Mouse (Mus musculus) Muller cell, postnatal 12 days (primary cell): ENCODE measurements around the gene Nup188.

Experiments used
- DNase-seq: peaks from one replicate; pipeline ENCODE4 v3.0.0-alpha.2; 2015; ENCODE audit errors: inconsistent ontology term

Gene Nup188

GRCm38 (mm10) chr2:30256616-30257350, 29.4 kb upstream of the Nup188 start:
- no peak for DNase-seq

- no peak for DNase-seq
Measured at GRCm38 (mm10) chr2:30257699-30258460, 28.3 kb upstream of the Nup188 start.

- DNase-seq = peak; percentile 55
Measured at GRCm38 (mm10) chr2:30258600-30258999, 27.6 kb upstream of the Nup188 start.

GRCm38 (mm10) chr2:30259131-30260064, 26.8 kb upstream of the Nup188 start:
- DNase-seq = no peak

- DNase-seq = no peak
Measured at GRCm38 (mm10) chr2:30261064-30261736, 25.0 kb upstream of the Nup188 start.

- no peak for DNase-seq
Measured at GRCm38 (mm10) chr2:30261921-30262839, 24.0 kb upstream of the Nup188 start.

GRCm38 (mm10) chr2:30262840-30263441, 23.3 kb upstream of the Nup188 start:
- peak; percentile 55 for DNase-seq

- DNase-seq = no peak
Measured at GRCm38 (mm10) chr2:30263811-30264210, 22.4 kb upstream of the Nup188 start.

GRCm38 (mm10) chr2:30264671-30265519, 21.3 kb upstream of the Nup188 start:
- DNase-seq = no peak

GRCm38 (mm10) chr2:30265767-30266253, 20.4 kb upstream of the Nup188 start, which contains the start of gene Phyhd1:
TSS of gene Phyhd1 (plus strand) at chr2:30266203.
- peak; percentile 74 for DNase-seq

- DNase-seq = peak; percentile 87
Measured at GRCm38 (mm10) chr2:30266392-30266941, 19.7 kb upstream of the Nup188 start.

GRCm38 (mm10) chr2:30267466-30267865, 18.7 kb upstream of the Nup188 start:
- DNase-seq = no peak

GRCm38 (mm10) chr2:30268371-30268770, 17.8 kb upstream of the Nup188 start:
- no peak for DNase-seq

GRCm38 (mm10) chr2:30269241-30269990, 16.8 kb upstream of the Nup188 start:
- no peak for DNase-seq

- peak; percentile 96 for DNase-seq
Measured at GRCm38 (mm10) chr2:30270134-30270533, 16.1 kb upstream of the Nup188 start.

GRCm38 (mm10) chr2:30280743-30281142, 5.5 kb upstream of the Nup188 start, which contains the start of gene Gm28038:
TSS of gene Gm28038 (plus strand) at chr2:30281043.
- DNase-seq = no peak

GRCm38 (mm10) chr2:30281651-30282050, 4.5 kb upstream of the Nup188 start:
- no peak for DNase-seq

- DNase-seq = no peak
Measured at GRCm38 (mm10) chr2:30283193-30283592, 3.0 kb upstream of the Nup188 start.
